Mouse (Mus musculus) T-cell, adult 2 months (primary cell): ENCODE results near the gene Ppy.

Experiments
- DNase-seq: peaks from one replicate; pipeline ENCODE4 v3.0.0; 2022; ENCODE audit warnings: low spot score

Ppy gene

GRCm38 (mm10) chr11:102101219-102101618 lies at the start of gene Ppy:
Gene Ppy, minus strand, starts transcription at chr11:102101319.
- DNase-seq = no peak

- no peak for DNase-seq
Measured at GRCm38 (mm10) chr11:102147213-102147989, 46.3 kb upstream of the Ppy start.

- DNase-seq = no peak
Measured at GRCm38 (mm10) chr11:102146531-102146930, 45.4 kb upstream of the Ppy start.

GRCm38 (mm10) chr11:102146005-102146404 lies 44.9 kb upstream of the Ppy start:
- DNase-seq = no peak

GRCm38 (mm10) chr11:102145471-102146001 lies 44.4 kb upstream of the Ppy start, which contains the start of gene Nags:
Gene Nags, plus strand, starts transcription at chr11:102145513.
- no peak for DNase-seq

GRCm38 (mm10) chr11:102144957-102145470 lies 43.9 kb upstream of the Ppy start:
- DNase-seq = no peak

GRCm38 (mm10) chr11:102142355-102142754 lies 41.2 kb upstream of the Ppy start:
- no peak for DNase-seq

- peak; percentile 48 for DNase-seq
Measured at GRCm38 (mm10) chr11:102140508-102140907, 39.4 kb upstream of the Ppy start.

- peak; percentile 55 for DNase-seq
Measured at GRCm38 (mm10) chr11:102138447-102138740, 37.3 kb upstream of the Ppy start.

- DNase-seq = no peak
Measured at GRCm38 (mm10) chr11:102137625-102138446, 36.7 kb upstream of the Ppy start.

- no peak for DNase-seq
Measured at GRCm38 (mm10) chr11:102134516-102134915, 33.4 kb upstream of the Ppy start.

- no peak for DNase-seq
Measured at GRCm38 (mm10) chr11:102117386-102117785, 16.3 kb upstream of the Ppy start.

- no peak for DNase-seq
Measured at GRCm38 (mm10) chr11:102116241-102116640, 15.1 kb upstream of the Ppy start.

GRCm38 (mm10) chr11:102111576-102111975 lies 10.5 kb upstream of the Ppy start:
- DNase-seq = no peak

GRCm38 (mm10) chr11:102107732-102108131 lies 6.6 kb upstream of the Ppy start, which contains the start of gene Pyy:
Gene Pyy, minus strand, starts transcription at chr11:102107832.
- no peak for DNase-seq

GRCm38 (mm10) chr11:102106911-102107310 lies 5.8 kb upstream of the Ppy start:
- DNase-seq = no peak

- peak; percentile 40 for DNase-seq
Measured at GRCm38 (mm10) chr11:102102485-102103258, 1.6 kb upstream of the Ppy start.

GRCm38 (mm10) chr11:102096887-102097391 lies 4.2 kb downstream of the Ppy start:
- DNase-seq = peak; percentile 34

- DNase-seq = no peak
Measured at GRCm38 (mm10) chr11:102096446-102096845, 4.7 kb downstream of the Ppy start.

- no peak for DNase-seq
Measured at GRCm38 (mm10) chr11:102095676-102096075, 5.4 kb downstream of the Ppy start.

- peak; percentile 50 for DNase-seq
Measured at GRCm38 (mm10) chr11:102089088-102089808, 11.9 kb downstream of the Ppy start.
